In genomic region chr17:15777979-15778378, GRCm38 (mm10) we compare ENCODE assay signal across 11 mouse cellular contexts. TPM values are rescaled to one million over a fixed set of nuclear protein-coding genes. Genes with fewer than 3 reads are reported as not detected.
DNase-seq lines count a peak whose midpoint lies in the region; ATAC-seq and TF ChIP-seq lines count a peak whose summit lies in the region.
"Had no signal": no experiment of that assay in that cellular context is flagged by ENCODE, and none has a peak within 500 bp of the region (broad histone marks: within the 10 kb centered on the region; RNA-seq: fewer than 3 reads in every experiment).

No protein-coding gene starts in this region.

- no peak for ATAC-seq in hindbrain, postnatal 0 days
- ATAC-seq in hindbrain, embryonic 13.5 days (ENCODE audit: low FRiP score), result no peak
- peak; percentile 18; the same call in 1 of the 2 replicates for ATAC-seq in forebrain, embryonic 16.5 days

- no peaks in the 10 kb centered on the region for H3K36me3 ChIP-seq in hindbrain, postnatal 0 days (ENCODE audit: insufficient read depth, low read length)
- no peaks in the 10 kb centered on the region for H3K36me3 ChIP-seq in hindbrain, embryonic 13.5 days
- no peaks in the 10 kb centered on the region for H3K36me3 ChIP-seq in forebrain, embryonic 16.5 days (ENCODE audit: control insufficient read depth, insufficient read depth)
- H3K36me3 ChIP-seq in hindbrain, embryonic 10.5 days, result no peaks in the 10 kb centered on the region
- H3K36me3 ChIP-seq: neural tube, embryonic 13.5 days had no signal

- DNase-seq in hindbrain, postnatal 0 days (ENCODE audit: low spot score), result peak; percentile 15
- peak; percentile 11 for DNase-seq in right cerebral cortex, postnatal 14 days
- DNase-seq in right cerebral cortex, postnatal 25 days, result no peak
- no peak for DNase-seq in ovary, adult 18-20 months (ENCODE audit: low spot score)
- no peak for DNase-seq in urinary bladder, postnatal 36 days (ENCODE audit: low spot score in 2 of 2)
- no peak for DNase-seq in hindbrain, embryonic 10.5 days (ENCODE audit: low spot score)
- DNase-seq: cerebellum, adult 8-10 months had no signal

- H3K27ac ChIP-seq in hindbrain, postnatal 0 days, result no peak overlapping the region
- no peak overlapping the region for H3K27ac ChIP-seq in hindbrain, embryonic 13.5 days
- no peak overlapping the region for H3K27ac ChIP-seq in forebrain, embryonic 16.5 days (ENCODE audit: low read length)
- no peak overlapping the region for H3K27ac ChIP-seq in hindbrain, embryonic 10.5 days
- H3K27ac ChIP-seq: macrophage; neural tube, embryonic 13.5 days had no signal

- H3K9me3 ChIP-seq in hindbrain, postnatal 0 days (ENCODE audit: low read length), result no peaks in the 10 kb centered on the region
- H3K9me3 ChIP-seq in hindbrain, embryonic 13.5 days, result no peaks in the 10 kb centered on the region
- no peaks in the 10 kb centered on the region for H3K9me3 ChIP-seq in forebrain, embryonic 16.5 days (ENCODE audit: control insufficient read depth, low read length)
- H3K9me3 ChIP-seq in hindbrain, embryonic 10.5 days, result no peaks in the 10 kb centered on the region
- H3K9me3 ChIP-seq: neural tube, embryonic 13.5 days had no signal

- no peak overlapping the region for H3K4me3 ChIP-seq in hindbrain, postnatal 0 days (ENCODE audit: low read length)
- H3K4me3 ChIP-seq in hindbrain, embryonic 13.5 days, result no peak overlapping the region
- no peak overlapping the region for H3K4me3 ChIP-seq in forebrain, embryonic 16.5 days (replicated peaks; ENCODE audit: low read length)
- H3K4me3 ChIP-seq in hindbrain, embryonic 10.5 days, result no peak overlapping the region
- H3K4me3 ChIP-seq: neural tube, embryonic 13.5 days had no signal

- H3K27me3 ChIP-seq in hindbrain, postnatal 0 days (ENCODE audit: insufficient read depth, low read length), result no peaks in the 10 kb centered on the region
- no peaks in the 10 kb centered on the region for H3K27me3 ChIP-seq in hindbrain, embryonic 13.5 days
- H3K27me3 ChIP-seq in forebrain, embryonic 16.5 days (replicated peaks; ENCODE audit: control insufficient read depth, insufficient read depth, low read length), result no peaks in the 10 kb centered on the region
- H3K27me3 ChIP-seq in hindbrain, embryonic 10.5 days (ENCODE audit: insufficient read depth, poor library complexity, severe bottlenecking), result no peaks in the 10 kb centered on the region
- H3K27me3 ChIP-seq: neural tube, embryonic 13.5 days had no signal

- no peaks in the 10 kb centered on the region for H3K4me1 ChIP-seq in hindbrain, postnatal 0 days (ENCODE audit: insufficient read depth, low read length)
- no peaks in the 10 kb centered on the region for H3K4me1 ChIP-seq in hindbrain, embryonic 13.5 days (replicated peaks)
- H3K4me1 ChIP-seq in forebrain, embryonic 16.5 days (replicated peaks; ENCODE audit: control insufficient read depth, insufficient read depth, low read length), result no peaks in the 10 kb centered on the region
- no peaks in the 10 kb centered on the region for H3K4me1 ChIP-seq in hindbrain, embryonic 10.5 days (replicated peaks)
- H3K4me1 ChIP-seq: neural tube, embryonic 13.5 days had no signal

- WGBS in hindbrain, postnatal 0 days, result 73% methylated on average over 6 of the region's 6 CpGs
- 85% methylated on average over 6 of the region's 6 CpGs for WGBS in hindbrain, embryonic 13.5 days
- 48% methylated on average over 6 of the region's 6 CpGs for WGBS in forebrain, embryonic 16.5 days
- 90% methylated on average over 6 of the region's 6 CpGs for WGBS in hindbrain, embryonic 10.5 days

- no peak overlapping the region for H3K4me2 ChIP-seq in hindbrain, postnatal 0 days (ENCODE audit: low read depth, low read length)
- H3K4me2 ChIP-seq in hindbrain, embryonic 13.5 days, result no peak overlapping the region
- no peak overlapping the region for H3K4me2 ChIP-seq in forebrain, embryonic 16.5 days (ENCODE audit: low read length)
- H3K4me2 ChIP-seq: neural tube, embryonic 13.5 days had no signal

- TF ChIP-seq CTCF in hindbrain, postnatal 0 days (IDR thresholded peaks at IDR 0.05; ENCODE audit: low read depth), result no peak

- H3K9ac ChIP-seq in hindbrain, postnatal 0 days (replicated peaks; ENCODE audit: low read length), result no peak overlapping the region
- H3K9ac ChIP-seq in hindbrain, embryonic 13.5 days, result no peak overlapping the region
- H3K9ac ChIP-seq in forebrain, embryonic 16.5 days (replicated peaks; ENCODE audit: low read depth, low read length), result no peak overlapping the region
- H3K9ac ChIP-seq: neural tube, embryonic 13.5 days had no signal

RNA-seq across cellular contexts. Expression of gene Rgmb, which starts 52.9 kb away (rescaled TPM):
- total RNA-seq in hindbrain, postnatal 0 days (2014; rRNA removed), result 131 and 145 TPM in 2 replicates
- polyA plus RNA-seq in hindbrain, postnatal 0 days (2015; fragmentation: Nextera tagmentation; extraction: Ambion mirVana), result 50.6 and 52.8 TPM in 2 replicates
- polyA plus RNA-seq in hindbrain, embryonic 13.5 days (2015; fragmentation: Nextera tagmentation; extraction: Ambion mirVana), result 86.6 and 97.1 TPM in 2 replicates
- 43.0 and 48.7 TPM in 2 replicates for polyA plus RNA-seq in forebrain, embryonic 16.5 days (2015; fragmentation: Nextera tagmentation; extraction: Ambion mirVana)
- polyA plus RNA-seq in hindbrain, embryonic 10.5 days (2016; fragmentation: Nextera tagmentation; extraction: Ambion mirVana), result 29.3 and 75.7 TPM in 2 replicates

Comparison
In these comparisons a context has a peak if more than half of its experiments do, and no peak if none do; other contexts are left out.
1. DNase-seq: peak in hindbrain, postnatal 0 days (single experiment) and right cerebral cortex, postnatal 14 days (single experiment); none in right cerebral cortex, postnatal 25 days (single experiment), ovary, adult 18-20 months (single experiment), urinary bladder, postnatal 36 days (0 of 2) and hindbrain, embryonic 10.5 days (single experiment).